Mouse (Mus musculus): Measurements from ENCODE around the gene Mc1r.

- TF ChIP-seq CTCF (IDR thresholded peaks at IDR 0.05; ENCODE audit: low read depth, low read length) (no peak), POLR2AphosphoS5 (IDR thresholded peaks at IDR 0.05; ENCODE audit: insufficient replicate concordance, low read depth, low read length) (no peak)
Observed at GRCm38 (mm10) chr8:123387801-123388200, 19.1 kb upstream of the Mc1r start.
